Mouse (Mus musculus): ENCODE results near the gene Vmn2r66. TPM values are rescaled to one million over a fixed set of nuclear protein-coding genes. Genes with fewer than 3 reads are reported as not detected.

Gene Vmn2r66
- not detected for polyA plus RNA-seq (2014; fragmentation: Illumina TruSeq; extraction: RNeasy Lipid Tissue Mini Kit (QIAGEN cat#74804); ENCODE audit: low read depth, low replicate concordance)

GRCm38 (mm10) chr7:85012168-85012567 is at the start of gene Vmn2r66:
Gene Vmn2r66 (minus strand): TSS chr7:85012268.

GRCm38 (mm10) chr7:84964015-84964414 is 48.1 kb downstream of the Vmn2r66 start, which contains the start of gene Vmn2r65:
Gene Vmn2r65 (minus strand): TSS chr7:84964115.

Other genes starting within 250 kb of the Vmn2r66 start
- gene Olfr291, start 158.7 kb downstream of the Vmn2r66 start, polyA plus RNA-seq (2014; fragmentation: Illumina TruSeq; extraction: RNeasy Lipid Tissue Mini Kit (QIAGEN cat#74804); ENCODE audit: low read depth, low replicate concordance), result not detected
- gene Vmn2r65, start 48.2 kb downstream of the Vmn2r66 start, polyA plus RNA-seq (2014; fragmentation: Illumina TruSeq; extraction: RNeasy Lipid Tissue Mini Kit (QIAGEN cat#74804); ENCODE audit: low read depth, low replicate concordance), result not detected
- not detected for gene Vmn2r67, start 143.7 kb upstream of the Vmn2r66 start, polyA plus RNA-seq (2014; fragmentation: Illumina TruSeq; extraction: RNeasy Lipid Tissue Mini Kit (QIAGEN cat#74804); ENCODE audit: low read depth, low replicate concordance)
- gene Vmn2r68, start 225.5 kb upstream of the Vmn2r66 start, polyA plus RNA-seq (2014; fragmentation: Illumina TruSeq; extraction: RNeasy Lipid Tissue Mini Kit (QIAGEN cat#74804); ENCODE audit: low read depth, low replicate concordance), result not detected

Data from liver, adult 10 weeks (tissue).